Mouse (Mus musculus): ENCODE measurements around the gene Hspa12a. TPM values are rescaled to one million over a fixed set of nuclear protein-coding genes. Genes with fewer than 3 reads are reported as not detected.

Gene Hspa12a
- polyA plus RNA-seq (2012; rRNA removed) = 84.6 and 90.2 TPM in 2 replicates

DNA sequence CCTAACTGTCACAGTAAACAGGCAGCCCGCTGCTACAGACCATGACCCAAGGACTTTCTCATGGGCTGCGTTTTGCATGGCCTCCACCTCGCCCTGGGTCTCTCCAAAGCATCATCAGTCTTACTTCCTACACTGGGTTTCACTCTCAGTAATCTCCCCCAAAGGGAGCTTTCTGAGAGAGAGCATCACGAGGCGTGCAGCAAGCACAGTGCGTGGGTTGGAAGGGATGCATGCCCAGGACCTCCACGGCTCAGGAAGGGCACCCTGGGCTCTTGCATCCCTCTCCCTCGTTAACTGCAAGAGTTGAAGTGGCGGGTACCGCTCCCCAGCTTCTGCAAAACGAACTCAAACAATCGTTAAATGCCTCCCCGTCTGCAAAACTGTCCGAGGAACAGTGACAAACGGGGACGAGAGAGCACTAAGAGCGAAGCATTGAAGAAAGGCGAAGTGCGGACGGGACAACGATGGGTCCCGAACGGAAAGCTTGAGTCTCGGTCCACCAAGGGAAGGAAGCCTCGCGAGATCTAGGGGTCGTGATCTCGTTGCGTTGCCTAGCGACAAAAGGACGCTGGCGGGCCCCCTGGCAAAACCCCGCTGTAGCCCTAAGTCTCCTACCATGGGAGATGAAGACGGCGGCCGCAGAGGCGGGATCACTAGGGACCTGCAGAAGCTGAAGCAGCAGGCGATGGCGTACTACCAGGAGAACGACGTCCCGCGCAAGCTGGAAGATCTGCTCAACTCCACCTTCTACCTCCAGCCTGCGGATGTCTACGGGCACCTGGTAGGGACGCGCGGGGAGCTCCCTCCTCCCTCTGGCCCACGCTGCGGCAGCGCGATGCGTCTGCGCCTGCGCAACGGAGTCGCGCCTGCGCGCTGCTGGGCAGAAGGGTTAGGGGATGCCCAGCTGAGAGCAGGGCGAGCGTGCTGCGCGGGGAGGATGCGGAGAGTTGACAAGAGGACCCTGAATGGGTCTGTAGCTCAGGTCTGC is at the start of gene Hspa12a, which contains the start of gene Eno4:
Hspa12a (minus strand) TSS at position 814 of the 988 bp plus-strand sequence.
Eno4 (plus strand) TSS at position 585 of the 988 bp plus-strand sequence.

DNA sequence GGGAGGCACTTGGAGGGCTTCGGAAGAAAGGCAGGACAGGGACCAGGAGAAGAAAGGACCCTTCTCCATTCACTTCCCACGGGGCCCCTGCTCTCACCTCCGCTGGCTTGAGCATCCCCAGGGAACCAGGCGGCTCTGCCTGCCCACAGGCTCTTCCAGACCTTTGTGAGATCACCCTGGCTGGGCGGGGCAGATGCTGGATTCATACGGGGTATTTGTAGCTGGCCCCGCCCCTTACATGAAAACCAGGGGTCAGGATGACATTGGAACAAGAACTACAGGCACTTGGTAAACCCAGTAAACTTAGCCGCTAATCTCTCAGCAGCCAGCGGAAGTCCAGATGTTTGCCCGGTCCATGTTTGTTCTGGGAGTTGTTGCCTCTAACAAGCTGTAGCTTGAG is 149.2 kb downstream of the Hspa12a start, which contains the start of gene 1700019N19Rik:
1700019N19Rik (minus strand) TSS at position 178 of the 400 bp plus-strand sequence.

DNA sequence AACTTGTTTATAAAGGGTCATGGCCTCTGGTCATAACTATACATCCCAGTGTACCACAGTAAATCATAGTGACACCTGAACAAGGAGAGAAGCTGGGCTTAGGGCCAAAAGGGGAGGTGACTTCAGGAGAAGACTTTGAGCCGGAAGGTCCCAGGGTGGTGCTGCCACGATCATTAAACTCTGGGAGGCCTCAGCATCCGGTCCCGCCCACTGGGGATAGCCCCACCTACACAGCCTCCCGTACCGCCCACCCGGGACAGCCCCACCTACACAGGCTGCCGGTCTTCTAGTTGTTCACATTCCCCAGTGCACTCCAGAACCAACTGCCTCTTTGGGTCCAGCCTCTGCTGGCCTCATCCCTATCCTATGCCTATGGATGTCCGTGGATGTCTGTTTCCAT is 184.0 kb downstream of the Hspa12a start, which contains the start of gene Pnliprp2:
Pnliprp2 (plus strand) TSS at position 297 of the 400 bp plus-strand sequence.

Other genes with a start within 250 kb of the Hspa12a start
- 0.31 and 0.35 TPM in 2 replicates for gene Pnliprp1, start 214.8 kb downstream of the Hspa12a start, polyA plus RNA-seq (2012; rRNA removed)
- 0.12 and 0.18 TPM in 2 replicates for gene Pnliprp2, start 183.9 kb downstream of the Hspa12a start, polyA plus RNA-seq (2012; rRNA removed)
- 0.13 TPM in 1 of 2 replicates, not detected in the other for gene 1700019N19Rik, start 149.2 kb downstream of the Hspa12a start, polyA plus RNA-seq (2012; rRNA removed)
- 1.4 and 1.6 TPM in 2 replicates for gene Eno4, start 229 bp downstream of the Hspa12a start, polyA plus RNA-seq (2012; rRNA removed)
- gene Shtn1, start 132.4 kb upstream of the Hspa12a start, polyA plus RNA-seq (2012; rRNA removed) = 113 TPM in 2 replicates
- 6.2 and 6.4 TPM in 2 replicates for gene Vax1, start 226.4 kb upstream of the Hspa12a start, polyA plus RNA-seq (2012; rRNA removed)